Mouse (Mus musculus) erythroblast, embryonic 14.5 days (primary cell): ENCODE data around the gene Adamtsl1. TPM values are rescaled to one million over a fixed set of nuclear protein-coding genes. Genes with fewer than 3 reads are reported as not detected.

Source experiments
- H3K27me3 ChIP-seq: 2 replicates; pipeline ENCODE4 v1.6.1; 2012; ENCODE audit warnings: inconsistent platforms; ENCODE audit not compliant: control insufficient read depth
- H3K36me3 ChIP-seq: 2 replicates; pipeline ENCODE4 v1.6.1; 2012; ENCODE audit warnings: mild to moderate bottlenecking, inconsistent platforms; ENCODE audit not compliant: control insufficient read depth
- H3K4me1 ChIP-seq: 2 replicates; pipeline ENCODE4 v1.6.1; 2012; ENCODE audit warnings: inconsistent platforms; ENCODE audit not compliant: control insufficient read depth
- H3K4me3 ChIP-seq: replicated peaks from 2 replicates; pipeline ENCODE3; 2012; ENCODE audit warnings: moderate library complexity, mild to moderate bottlenecking, inconsistent platforms
- H3K9me3 ChIP-seq: 2 replicates; pipeline ENCODE4 v1.6.1; 2012; ENCODE audit warnings: low read length, inconsistent platforms, mixed read lengths; ENCODE audit not compliant: control insufficient read depth
- GATA1 ChIP-seq: IDR thresholded peaks from 2 replicates; pipeline ENCODE4 v1.6.1; 2012; ENCODE audit warnings: low read length, inconsistent platforms, mixed read lengths
- TAL1 ChIP-seq: IDR thresholded peaks from 3 replicates; pipeline ENCODE4 v1.6.1; 2012; ENCODE audit warnings: low read length, inconsistent platforms, mixed read lengths
- polyA plus RNA-seq: library from polyadenylated mRNA; stranded (reverse); fragments of >175 nt; gene quantifications from 2 replicates; pipeline ENCODE4 v1.2.3, GENCODE M21; 2012

Adamtsl1 gene
- polyA plus RNA-seq, 1 experiment, result not detected

- no peaks in the 10 kb centered on the region for H3K4me1 ChIP-seq
- TF ChIP-seq TAL1 (no peak), GATA1 (no peak)
- H3K36me3 ChIP-seq, result no peaks in the 10 kb centered on the region
- no peak overlapping the region for H3K4me3 ChIP-seq
- H3K27me3 ChIP-seq, result no peaks in the 10 kb centered on the region
- H3K9me3 ChIP-seq, result no peaks in the 10 kb centered on the region
Observed at GRCm38 (mm10) chr4:85959019-85959418, 445.0 kb downstream of the Adamtsl1 start.

GRCm38 (mm10) chr4:85976188-85976587 is 462.2 kb downstream of the Adamtsl1 start:
- Histone ChIP-seq H3K9me3 (no peaks in the 10 kb centered on the region), H3K4me1 (no peaks in the 10 kb centered on the region), H3K36me3 (no peaks in the 10 kb centered on the region), H3K27me3 (no peaks in the 10 kb centered on the region), H3K4me3 (no peak overlapping the region)
- TF ChIP-seq TAL1 (no peak), GATA1 (no peak)

- TF ChIP-seq GATA1, result no peak
- TF ChIP-seq TAL1, result no peak
- H3K4me3 ChIP-seq, result no peak overlapping the region
- no peaks in the 10 kb centered on the region for H3K4me1 ChIP-seq
- no peaks in the 10 kb centered on the region for H3K36me3 ChIP-seq
- no peaks in the 10 kb centered on the region for H3K27me3 ChIP-seq
- H3K9me3 ChIP-seq, result no peaks in the 10 kb centered on the region
Observed at GRCm38 (mm10) chr4:85979206-85979605, 465.2 kb downstream of the Adamtsl1 start.

GRCm38 (mm10) chr4:86006596-86006995 is 492.6 kb downstream of the Adamtsl1 start:
- H3K27me3 ChIP-seq, result no peaks in the 10 kb centered on the region
- H3K9me3 ChIP-seq, result no peaks in the 10 kb centered on the region
- H3K4me3 ChIP-seq, result no peak overlapping the region
- no peak for TF ChIP-seq GATA1
- no peaks in the 10 kb centered on the region for H3K4me1 ChIP-seq
- no peaks in the 10 kb centered on the region for H3K36me3 ChIP-seq

- no peaks in the 10 kb centered on the region for H3K27me3 ChIP-seq
- no peaks in the 10 kb centered on the region for H3K9me3 ChIP-seq
- H3K4me3 ChIP-seq, result no peak overlapping the region
- TF ChIP-seq TAL1 (no peak), GATA1 (no peak)
- no peaks in the 10 kb centered on the region for H3K4me1 ChIP-seq
- H3K36me3 ChIP-seq, result no peaks in the 10 kb centered on the region
Observed at GRCm38 (mm10) chr4:86013640-86014039, 499.7 kb downstream of the Adamtsl1 start.

- no peak for TF ChIP-seq GATA1
- TF ChIP-seq TAL1, result no peak
Observed at GRCm38 (mm10) chr4:86018928-86019327, 505.0 kb downstream of the Adamtsl1 start.

GRCm38 (mm10) chr4:86019586-86019985 is 505.6 kb downstream of the Adamtsl1 start:
- H3K36me3 ChIP-seq, result no peaks in the 10 kb centered on the region
- H3K4me3 ChIP-seq, result no peak overlapping the region
- no peaks in the 10 kb centered on the region for H3K9me3 ChIP-seq
- H3K4me1 ChIP-seq, result no peaks in the 10 kb centered on the region
- no peaks in the 10 kb centered on the region for H3K27me3 ChIP-seq
- TF ChIP-seq GATA1, result no peak
- no peak for TF ChIP-seq TAL1

More at GRCm38 (mm10) chr4:86018928-86019327, 505.0 kb downstream of the Adamtsl1 start:
- H3K27me3 ChIP-seq, result no peaks in the 10 kb centered on the region
- H3K4me1 ChIP-seq, result no peaks in the 10 kb centered on the region
- no peaks in the 10 kb centered on the region for H3K36me3 ChIP-seq
- no peaks in the 10 kb centered on the region for H3K9me3 ChIP-seq
- no peak overlapping the region for H3K4me3 ChIP-seq

- H3K4me3 ChIP-seq, result no peak overlapping the region
- H3K4me1 ChIP-seq, result no peaks in the 10 kb centered on the region
- TF ChIP-seq TAL1 (no peak), GATA1 (no peak)
- no peaks in the 10 kb centered on the region for H3K36me3 ChIP-seq
- H3K9me3 ChIP-seq, result no peaks in the 10 kb centered on the region
- no peaks in the 10 kb centered on the region for H3K27me3 ChIP-seq
Observed at GRCm38 (mm10) chr4:86020372-86021090, 506.6 kb downstream of the Adamtsl1 start.

GRCm38 (mm10) chr4:86024573-86025160 is 510.7 kb downstream of the Adamtsl1 start:
- Histone ChIP-seq H3K4me1 (no peaks in the 10 kb centered on the region), H3K9me3 (no peaks in the 10 kb centered on the region), H3K27me3 (no peaks in the 10 kb centered on the region), H3K36me3 (no peaks in the 10 kb centered on the region), H3K4me3 (no peak overlapping the region)
- TF ChIP-seq GATA1 (no peak), TAL1 (no peak)
